Mouse (Mus musculus) frontal cortex, postnatal 36 days (tissue): ENCODE data around the gene Plxna1.

ENCODE experiments used
- DNase-seq, 2 experiments: peaks; one replicate each; pipeline ENCODE4 v3.0.0; 2022; ENCODE audit warnings: low spot score in 2 of 2

Plxna1 gene

GRCm38 (mm10) chr6:89361418-89362280 is 771 bp downstream of the Plxna1 start:
- DNase-seq: no peak

GRCm38 (mm10) chr6:89360709-89361417 is 1.6 kb downstream of the Plxna1 start:
- DNase-seq: no peak

GRCm38 (mm10) chr6:89359771-89360708 is 2.4 kb downstream of the Plxna1 start:
- DNase-seq: no peak

- DNase-seq: no peak
Observed at GRCm38 (mm10) chr6:89359192-89359591, 3.2 kb downstream of the Plxna1 start.

GRCm38 (mm10) chr6:89355661-89356060 is 6.8 kb downstream of the Plxna1 start:
- DNase-seq: peak in 1 of 2 experiments; percentile 45

GRCm38 (mm10) chr6:89354726-89355125 is 7.7 kb downstream of the Plxna1 start:
- DNase-seq: no peak

GRCm38 (mm10) chr6:89354076-89354475 is 8.3 kb downstream of the Plxna1 start:
- DNase-seq: no peak

- DNase-seq: no peak
Observed at GRCm38 (mm10) chr6:89353101-89353500, 9.3 kb downstream of the Plxna1 start.

GRCm38 (mm10) chr6:89351441-89352137 is 10.8 kb downstream of the Plxna1 start:
- DNase-seq: peak in 1 of 2 experiments; percentile 40

- DNase-seq: no peak
Observed at GRCm38 (mm10) chr6:89350520-89350919, 11.9 kb downstream of the Plxna1 start.

- no peak for DNase-seq
Observed at GRCm38 (mm10) chr6:89350037-89350515, 12.3 kb downstream of the Plxna1 start.

- peak in 1 of 2 experiments; percentile 42 for DNase-seq
Observed at GRCm38 (mm10) chr6:89348363-89348762, 14.1 kb downstream of the Plxna1 start.

- no peak for DNase-seq
Observed at GRCm38 (mm10) chr6:89347792-89348191, 14.6 kb downstream of the Plxna1 start.

- no peak for DNase-seq
Observed at GRCm38 (mm10) chr6:89345855-89346254, 16.6 kb downstream of the Plxna1 start.

GRCm38 (mm10) chr6:89345486-89345785 is 17.0 kb downstream of the Plxna1 start:
- no peak for DNase-seq

- DNase-seq: no peak
Observed at GRCm38 (mm10) chr6:89344613-89345485, 17.6 kb downstream of the Plxna1 start.

- DNase-seq: no peak
Observed at GRCm38 (mm10) chr6:89341981-89342380, 20.4 kb downstream of the Plxna1 start.

- DNase-seq: peak in 1 of 2 experiments; percentile 59
Observed at GRCm38 (mm10) chr6:89339447-89339846, 23.0 kb downstream of the Plxna1 start.

GRCm38 (mm10) chr6:89338733-89339132 is 23.7 kb downstream of the Plxna1 start:
- DNase-seq: no peak

- DNase-seq: peak in 1 of 2 experiments; percentile 59
Observed at GRCm38 (mm10) chr6:89337574-89337973, 24.8 kb downstream of the Plxna1 start.
